Mouse (Mus musculus): Measurements from ENCODE around the gene Zfp276. TPM values are rescaled to one million over a fixed set of nuclear protein-coding genes. Genes with fewer than 3 reads are reported as not detected.
"Not testable (repeated sequence)": the region's sequence is repeated elsewhere in the genome, so short reads cannot be mapped to it uniquely, and the experiment has no call there.

Zfp276 gene
- total and polyA plus RNA-seq, 2 experiments from 2014 or later: 14.8 to 37.3 TPM

GRCm38 (mm10) chr8:123257114-123257513 is 3.1 kb downstream of the Zfp276 start:
- ATAC-seq (no peak; the same call in 1 of the 2 replicates), DNase-seq (no peak)
- Histone ChIP-seq H3K36me3 (ENCODE audit: insufficient read depth) (peaks cover 52% of the 10 kb centered on the region), H3K4me2 (ENCODE audit: low read depth) (no peak overlapping the region), H3K27ac (ENCODE audit: low read depth, low read length) (no peak overlapping the region), H3K4me3 (ENCODE audit: low read depth, low read length) (no peak overlapping the region), H3K27me3 (ENCODE audit: insufficient read depth, low read length) (no peaks in the 10 kb centered on the region), H3K9me3 (ENCODE audit: low read length) (no peaks in the 10 kb centered on the region), H3K9ac (no peak overlapping the region), H3K4me1 (ENCODE audit: insufficient read depth) (peaks cover 10% of the 10 kb centered on the region)
- WGBS: 70% methylated on average over 3 of the region's 3 CpGs
- TF ChIP-seq CTCF (IDR thresholded peaks at IDR 0.05; ENCODE audit: low read depth): no peak

GRCm38 (mm10) chr8:123257593-123257992 is 3.6 kb downstream of the Zfp276 start:
- ATAC-seq; H3K4me2 ChIP-seq (ENCODE audit: low read depth); H3K9ac ChIP-seq; H3K4me3 ChIP-seq (ENCODE audit: low read depth, low read length); DNase-seq; H3K27ac ChIP-seq (ENCODE audit: low read depth, low read length); H3K9me3 ChIP-seq (ENCODE audit: low read length); H3K27me3 ChIP-seq (ENCODE audit: insufficient read depth, low read length): not testable (repeated sequence)
- Histone ChIP-seq H3K4me1 (ENCODE audit: insufficient read depth) (peaks cover 10% of the 10 kb centered on the region), H3K36me3 (ENCODE audit: insufficient read depth) (peaks cover 52% of the 10 kb centered on the region)
- 92% methylated on average over 8 of the region's 8 CpGs for WGBS

- ATAC-seq: no peak
- Histone ChIP-seq H3K4me1 (ENCODE audit: insufficient read depth) (no peaks in the 10 kb centered on the region), H3K27ac (ENCODE audit: low read depth, low read length) (no peak overlapping the region), H3K4me2 (ENCODE audit: low read depth) (no peak overlapping the region), H3K27me3 (ENCODE audit: insufficient read depth, low read length) (no peaks in the 10 kb centered on the region), H3K4me3 (ENCODE audit: low read depth, low read length) (no peak overlapping the region), H3K36me3 (ENCODE audit: insufficient read depth) (peaks cover 57% of the 10 kb centered on the region), H3K9me3 (ENCODE audit: low read length) (no peaks in the 10 kb centered on the region), H3K9ac (no peak overlapping the region)
- DNase-seq: no peak
- no peak for TF ChIP-seq CTCF (IDR thresholded peaks at IDR 0.05; ENCODE audit: low read depth)
- WGBS: 92% methylated on average over 14 of the region's 14 CpGs
Measured at GRCm38 (mm10) chr8:123267926-123268656, 14.1 kb downstream of the Zfp276 start.

- Histone ChIP-seq H3K27ac (ENCODE audit: low read depth, low read length) (no peak overlapping the region), H3K4me2 (ENCODE audit: low read depth) (no peak overlapping the region), H3K9ac (no peak overlapping the region), H3K36me3 (ENCODE audit: insufficient read depth) (peaks cover 31% of the 10 kb centered on the region), H3K9me3 (ENCODE audit: low read length) (no peaks in the 10 kb centered on the region), H3K4me1 (ENCODE audit: insufficient read depth) (no peaks in the 10 kb centered on the region), H3K27me3 (ENCODE audit: insufficient read depth, low read length) (no peaks in the 10 kb centered on the region), H3K4me3 (ENCODE audit: low read depth, low read length) (no peak overlapping the region)
- no peak for TF ChIP-seq CTCF (IDR thresholded peaks at IDR 0.05; ENCODE audit: low read depth)
- no peak for DNase-seq
- 93% methylated on average over 10 of the region's 10 CpGs for WGBS
- ATAC-seq: no peak
Measured at GRCm38 (mm10) chr8:123271147-123271546, 17.2 kb downstream of the Zfp276 start.

GRCm38 (mm10) chr8:123271901-123272300 is 17.9 kb downstream of the Zfp276 start:
- Histone ChIP-seq H3K4me1 (ENCODE audit: insufficient read depth) (no peaks in the 10 kb centered on the region), H3K4me3 (ENCODE audit: low read depth, low read length) (no peak overlapping the region), H3K9me3 (ENCODE audit: low read length) (no peaks in the 10 kb centered on the region), H3K27ac (ENCODE audit: low read depth, low read length) (no peak overlapping the region), H3K9ac (no peak overlapping the region), H3K4me2 (ENCODE audit: low read depth) (no peak overlapping the region), H3K27me3 (ENCODE audit: insufficient read depth, low read length) (no peaks in the 10 kb centered on the region), H3K36me3 (ENCODE audit: insufficient read depth) (peaks cover 24% of the 10 kb centered on the region)
- no peak for DNase-seq
- WGBS: 81% methylated on average over 4 of the region's 4 CpGs
- no peak for ATAC-seq
- TF ChIP-seq CTCF (IDR thresholded peaks at IDR 0.05; ENCODE audit: low read depth): no peak

GRCm38 (mm10) chr8:123274447-123274846 is 20.5 kb downstream of the Zfp276 start:
- H3K9me3 ChIP-seq (ENCODE audit: low read length): no peaks in the 10 kb centered on the region
- no peaks in the 10 kb centered on the region for H3K4me1 ChIP-seq (ENCODE audit: insufficient read depth)
- H3K27ac ChIP-seq (ENCODE audit: low read depth, low read length): no peak overlapping the region
- H3K36me3 ChIP-seq (ENCODE audit: insufficient read depth): peaks cover 1% of the 10 kb centered on the region; the same call in 1 of the 2 replicates
- ATAC-seq (no peak), DNase-seq (no peak)
- 90% methylated on average over 5 of the region's 5 CpGs for WGBS
- H3K4me3 ChIP-seq (ENCODE audit: low read depth, low read length): no peak overlapping the region
- no peak overlapping the region for H3K4me2 ChIP-seq (ENCODE audit: low read depth)
- no peaks in the 10 kb centered on the region for H3K27me3 ChIP-seq (ENCODE audit: insufficient read depth, low read length)
- no peak overlapping the region for H3K9ac ChIP-seq
- TF ChIP-seq CTCF (IDR thresholded peaks at IDR 0.05; ENCODE audit: low read depth): no peak

GRCm38 (mm10) chr8:123275096-123275495 is 21.1 kb downstream of the Zfp276 start:
- no peaks in the 10 kb centered on the region for H3K36me3 ChIP-seq (ENCODE audit: insufficient read depth)
- ATAC-seq (no peak), DNase-seq (no peak)
- no peak overlapping the region for H3K27ac ChIP-seq (ENCODE audit: low read depth, low read length)
- H3K27me3 ChIP-seq (ENCODE audit: insufficient read depth, low read length): no peaks in the 10 kb centered on the region
- no peak overlapping the region for H3K9ac ChIP-seq
- H3K4me3 ChIP-seq (ENCODE audit: low read depth, low read length): no peak overlapping the region
- H3K9me3 ChIP-seq (ENCODE audit: low read length): no peaks in the 10 kb centered on the region
- H3K4me2 ChIP-seq (ENCODE audit: low read depth): no peak overlapping the region
- 92% methylated on average over 12 of the region's 12 CpGs for WGBS
- TF ChIP-seq CTCF (IDR thresholded peaks at IDR 0.05; ENCODE audit: low read depth): no peak
- H3K4me1 ChIP-seq (ENCODE audit: insufficient read depth): no peaks in the 10 kb centered on the region

All from forebrain, postnatal 0 days (tissue).